Mouse (Mus musculus) neural tube, embryonic 10.5 days (tissue): ENCODE data around the gene M1ap.

Experiments
- DNase-seq: peaks from one replicate; pipeline ENCODE4 v3.0.0-alpha.2; 2017; ENCODE audit warnings: low spot score; ENCODE audit errors: extremely low spot score

Gene M1ap

DNA sequence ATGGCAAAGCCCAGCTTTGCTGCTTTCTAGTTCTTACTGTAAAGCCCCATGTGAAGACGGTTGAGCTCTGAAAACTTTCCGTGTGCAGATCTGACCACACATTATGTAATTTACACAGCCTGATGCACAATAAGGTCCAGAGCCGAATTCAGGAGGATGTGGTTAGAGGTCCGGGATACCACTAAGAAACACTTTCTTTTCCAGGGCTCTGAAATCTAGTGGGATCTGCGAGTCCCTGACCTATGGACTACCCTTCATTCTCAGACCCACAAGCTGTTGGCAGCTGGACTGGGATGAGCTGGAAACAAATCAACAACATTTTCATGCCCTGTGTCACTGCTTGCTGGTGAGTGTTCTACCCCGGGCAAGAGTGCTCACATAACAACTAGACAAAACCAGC, 59.4 kb downstream of the M1ap start:
- DNase-seq: no peak

DNA sequence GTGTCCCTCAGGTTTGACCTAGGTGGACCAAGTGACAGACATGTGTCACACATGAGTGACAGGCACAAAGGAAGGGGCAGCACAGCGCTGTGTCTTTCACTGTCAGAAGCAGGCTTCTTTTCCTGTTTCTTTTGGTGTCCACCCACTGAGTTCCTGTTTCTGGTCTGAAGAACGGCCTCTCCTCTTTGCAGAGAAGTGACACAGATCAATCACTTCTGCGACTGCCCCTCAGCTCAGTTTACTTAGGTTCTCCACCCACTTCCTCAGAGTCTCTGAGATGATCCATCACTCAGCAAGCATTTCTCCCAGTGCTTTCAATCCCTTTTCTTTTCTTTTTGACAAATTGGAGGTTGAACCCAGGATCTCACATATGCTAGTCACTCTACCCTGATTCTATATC, 62.0 kb downstream of the M1ap start:
- no peak for DNase-seq

DNA sequence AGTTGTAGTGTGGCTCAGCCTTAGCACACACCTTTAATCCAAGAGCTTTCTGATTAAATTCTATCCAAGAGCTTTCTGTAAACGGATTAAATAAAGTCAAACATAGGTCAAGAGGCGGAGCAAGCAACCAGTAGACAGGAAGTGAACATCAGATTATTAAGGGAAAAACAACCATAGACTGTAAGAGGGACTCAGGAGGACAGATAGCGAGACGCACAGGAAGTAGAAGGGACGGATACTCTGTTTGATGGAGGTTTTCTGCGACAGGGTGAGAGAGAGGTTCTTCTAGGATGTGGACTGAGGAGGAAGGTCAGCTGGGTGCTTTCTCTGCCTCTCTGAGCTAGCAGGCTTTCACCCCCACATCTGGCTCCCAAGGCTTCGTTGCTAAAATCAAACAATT, 63.3 kb downstream of the M1ap start:
- DNase-seq: no peak

- no peak for DNase-seq
Observed at GRCm38 (mm10) chr6:83011255-83011654, 64.6 kb downstream of the M1ap start.

DNA sequence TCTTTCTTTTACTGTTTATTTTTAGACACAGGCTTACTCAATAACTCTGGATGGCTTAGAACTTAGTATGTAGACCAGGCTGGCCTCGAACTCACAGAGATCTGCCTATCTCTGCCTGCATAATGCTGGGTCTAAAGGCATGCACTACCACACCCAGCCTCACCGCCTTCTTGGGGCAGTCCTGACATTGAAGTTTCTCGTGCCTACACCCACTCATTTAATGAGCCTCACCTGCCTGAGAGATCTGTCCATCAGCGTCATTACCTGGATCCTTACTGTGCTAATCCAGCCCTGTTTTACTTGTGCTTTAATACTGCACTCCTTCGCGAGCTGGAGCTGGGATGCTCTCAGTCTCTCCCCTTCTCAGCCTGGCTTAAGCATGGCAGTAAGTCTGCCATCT, 65.1 kb downstream of the M1ap start:
- no peak for DNase-seq

DNA sequence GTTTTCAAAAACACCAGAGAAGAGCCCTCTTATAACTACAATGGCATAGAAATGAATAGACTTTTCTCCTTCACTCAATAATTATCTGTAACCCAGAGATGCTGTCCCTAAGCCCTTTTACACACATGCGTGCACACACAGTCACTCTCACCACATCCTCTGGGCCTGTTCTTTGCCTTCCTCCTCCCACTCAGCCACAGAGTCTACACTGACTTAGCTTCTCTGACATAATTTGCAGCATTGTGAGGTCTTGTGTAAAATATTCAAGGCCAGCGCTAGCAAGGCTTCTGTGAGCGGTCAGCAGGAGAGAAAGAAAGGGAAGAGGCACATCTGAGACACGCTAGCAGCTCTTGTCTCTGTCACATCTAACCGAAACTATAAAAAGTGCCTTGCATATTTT, 66.7 kb downstream of the M1ap start:
- no peak for DNase-seq

GRCm38 (mm10) chr6:83014482-83015466, 68.1 kb downstream of the M1ap start:
- DNase-seq: no peak

- no peak for DNase-seq
Observed at GRCm38 (mm10) chr6:83015749-83016148, 69.0 kb downstream of the M1ap start.

DNA sequence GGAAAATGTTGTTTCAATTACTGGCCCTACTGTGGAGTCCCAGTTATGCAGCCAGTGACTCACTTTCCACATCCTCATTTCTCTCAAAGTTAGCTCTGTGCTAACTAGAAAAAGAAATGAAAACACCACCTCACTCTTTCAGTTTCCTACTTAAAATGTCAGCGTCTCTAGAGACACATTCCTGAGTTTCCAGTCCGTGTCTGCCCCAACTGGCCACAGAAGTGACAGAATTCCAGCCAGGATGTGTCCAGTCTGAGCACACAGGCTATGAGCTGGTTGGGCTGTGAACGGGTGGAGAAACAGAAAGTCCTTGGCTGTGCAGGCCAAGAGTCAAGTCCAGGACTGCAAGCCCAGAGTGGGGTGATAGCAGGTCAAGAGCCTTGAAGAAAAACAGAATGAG, 70.5 kb downstream of the M1ap start:
- DNase-seq: no peak

- no peak for DNase-seq
Observed at GRCm38 (mm10) chr6:83019044-83019443, 72.3 kb downstream of the M1ap start.

GRCm38 (mm10) chr6:83020121-83020520, 73.4 kb downstream of the M1ap start:
- DNase-seq: no peak

DNA sequence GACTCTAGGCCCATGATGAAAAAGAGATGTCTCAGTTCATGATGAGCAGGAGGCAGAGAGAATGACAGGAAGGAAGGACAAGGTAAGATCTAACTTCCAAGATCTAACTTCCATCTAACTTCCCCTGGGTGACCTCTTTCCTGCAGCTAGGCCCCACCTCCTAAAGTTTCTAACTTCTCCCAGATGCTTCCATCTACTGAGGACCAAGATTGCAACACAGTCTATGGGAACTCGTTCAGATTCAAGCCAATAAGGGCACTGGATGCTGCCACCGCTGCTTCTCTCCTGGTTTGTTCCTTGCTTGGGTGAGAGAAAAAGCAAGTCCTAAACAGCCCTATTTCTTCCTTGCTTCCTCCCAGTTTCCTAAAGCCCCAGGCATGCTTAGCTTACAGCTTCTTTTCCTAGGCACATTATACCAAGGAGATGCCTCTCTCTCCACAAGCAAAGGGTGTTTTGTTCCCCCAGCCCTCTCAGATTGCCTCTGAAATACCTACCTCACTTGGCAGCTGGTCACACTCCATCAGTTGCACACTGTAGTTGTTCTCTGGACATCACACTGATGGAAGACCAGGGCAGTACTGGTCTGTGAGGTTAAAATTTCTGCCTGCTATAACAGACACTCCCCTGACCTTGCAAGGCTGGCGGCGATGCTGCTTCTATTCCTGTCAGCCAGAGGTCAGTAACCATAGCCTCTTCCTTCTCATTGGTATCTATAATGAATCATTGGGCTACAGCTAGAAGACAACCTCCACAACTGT, 74.3 kb downstream of the M1ap start:
- DNase-seq: no peak

DNA sequence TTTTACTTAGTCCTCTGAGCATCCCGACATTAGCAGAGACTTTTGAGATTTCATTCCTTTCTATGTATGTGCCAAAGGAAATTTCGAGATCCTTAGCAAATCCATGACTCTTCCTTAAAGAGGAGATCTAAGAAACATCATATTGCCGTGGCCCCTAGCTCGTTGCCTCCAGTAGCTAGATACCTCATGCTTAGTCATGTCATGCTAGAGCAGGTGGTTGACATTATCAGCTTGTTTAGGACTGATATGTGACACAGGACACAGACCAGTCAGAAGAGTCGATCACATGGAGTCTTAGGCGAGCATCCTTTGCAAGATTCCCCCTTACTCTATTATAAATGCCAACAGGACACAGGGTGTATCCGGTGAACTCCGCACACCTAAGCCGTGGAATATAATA, 76.3 kb downstream of the M1ap start:
- no peak for DNase-seq

DNA sequence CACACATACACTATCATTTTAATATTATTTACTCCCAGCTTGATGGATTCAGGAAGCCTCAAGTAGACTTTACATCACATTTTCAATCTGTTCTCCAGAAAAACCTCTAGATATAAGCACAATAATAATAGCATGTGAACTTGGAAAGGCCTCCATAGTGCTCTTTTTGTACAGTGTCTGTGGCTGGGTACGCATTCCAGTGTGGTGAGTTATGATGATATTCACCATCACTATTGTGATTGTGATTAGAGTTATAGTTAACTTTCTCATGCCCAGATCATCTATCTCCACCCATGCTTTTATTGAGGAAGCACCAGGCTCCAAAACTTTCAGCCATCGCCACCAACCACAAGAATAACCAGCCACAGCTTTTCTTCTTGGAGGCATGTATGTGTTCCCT, 77.1 kb downstream of the M1ap start:
- no peak for DNase-seq

DNA sequence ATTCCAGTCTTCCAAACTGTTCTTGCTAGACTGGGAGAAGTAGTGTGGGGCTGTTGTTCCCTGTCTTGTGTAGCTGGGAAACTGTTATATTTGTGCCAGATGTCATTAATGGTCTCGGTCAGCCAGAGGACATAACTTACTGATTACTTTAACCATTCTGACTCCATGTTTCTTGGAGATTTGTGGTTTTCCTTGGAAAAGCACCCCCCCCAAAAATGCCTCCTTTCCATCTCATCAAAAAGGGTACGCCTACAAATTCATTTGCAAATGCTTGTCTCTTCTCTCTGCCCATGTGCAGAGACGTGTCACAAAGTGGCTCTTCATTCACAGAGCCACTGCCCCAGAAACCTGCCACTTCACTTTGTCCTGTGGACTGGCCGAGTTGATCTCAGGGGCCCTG, 77.7 kb downstream of the M1ap start:
- DNase-seq: no peak

GRCm38 (mm10) chr6:83025221-83025620, 78.5 kb downstream of the M1ap start:
- no peak for DNase-seq

- no peak for DNase-seq
Observed at GRCm38 (mm10) chr6:83027293-83027692, 80.6 kb downstream of the M1ap start.

- DNase-seq: no peak
Observed at GRCm38 (mm10) chr6:83027706-83028105, 81.0 kb downstream of the M1ap start.

DNA sequence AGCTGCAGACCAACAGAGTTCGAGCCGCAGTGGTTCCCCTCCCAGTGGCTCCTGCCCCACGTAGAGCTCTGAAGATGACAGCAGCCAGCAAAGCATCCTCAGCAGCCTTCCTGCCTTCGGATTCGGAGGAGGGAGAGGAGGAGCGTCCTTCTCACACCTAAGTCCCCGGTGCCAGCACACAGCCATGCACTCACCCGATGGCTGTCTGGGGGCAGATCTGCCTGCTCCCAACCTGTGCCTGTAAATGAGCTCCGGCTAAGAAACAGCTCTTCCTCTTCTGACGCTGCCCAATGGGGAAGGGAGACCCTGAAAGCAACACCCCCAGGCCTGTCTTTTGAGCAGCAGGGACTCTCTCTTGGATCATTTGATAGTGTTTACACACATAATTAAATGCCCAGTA, 83.1 kb downstream of the M1ap start:
- no peak for DNase-seq

- DNase-seq: no peak
Observed at GRCm38 (mm10) chr6:83031111-83031510, 84.4 kb downstream of the M1ap start.

GRCm38 (mm10) chr6:83031921-83032590, 85.4 kb downstream of the M1ap start:
- no peak for DNase-seq

DNA sequence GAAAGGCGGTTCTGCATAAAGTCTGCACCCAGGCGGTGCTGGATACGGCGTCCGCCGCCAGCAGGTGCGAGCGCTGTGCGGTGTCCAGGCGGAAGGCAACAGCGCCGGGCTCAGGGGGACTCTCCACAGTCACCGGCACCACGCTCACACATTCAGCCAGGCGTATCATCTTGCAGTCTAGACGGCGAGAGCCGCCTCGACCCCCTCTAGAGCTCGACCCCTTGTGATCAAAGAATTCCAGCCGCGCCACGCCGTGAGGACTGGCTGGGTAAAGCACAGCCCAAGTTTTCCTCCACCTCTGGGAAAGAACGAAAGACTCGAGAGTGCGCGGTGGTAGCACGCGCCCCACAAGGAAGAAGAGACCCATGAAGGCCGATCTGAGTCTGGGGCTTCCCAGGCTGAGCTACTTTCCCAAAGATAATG, 86.1 kb downstream of the M1ap start:
- peak; percentile 74 for DNase-seq
